Mouse (Mus musculus): ENCODE results near the gene Phactr4. TPM values are rescaled to one million over a fixed set of nuclear protein-coding genes. Genes with fewer than 3 reads are reported as not detected.
"Not testable (repeated sequence)": the region's sequence is repeated elsewhere in the genome, so short reads cannot be mapped to it uniquely, and the experiment has no call there.

Gene Phactr4
- polyA plus RNA-seq, 1 experiment = 21.8 TPM

DNA sequence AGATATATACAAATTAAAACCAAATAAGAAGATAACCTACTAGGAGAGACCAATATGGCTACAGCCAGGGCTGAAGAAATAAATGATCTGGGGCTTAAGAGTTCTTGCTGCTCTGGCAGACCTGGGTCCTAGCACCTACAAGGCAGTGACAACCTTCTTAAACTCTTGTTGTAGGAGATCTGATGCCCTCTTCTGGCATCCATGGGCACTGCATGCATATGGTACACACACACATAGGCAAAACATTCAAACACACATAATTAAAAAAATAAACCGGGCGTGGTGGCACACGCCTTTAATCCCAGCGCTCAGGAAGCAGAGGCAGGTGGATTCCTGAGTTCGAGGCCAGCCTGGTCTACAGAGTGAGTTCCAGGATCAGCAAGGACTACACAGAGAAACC lies 2.5 kb upstream of the Phactr4 start:
- H3K36me3 ChIP-seq (ENCODE audit: control insufficient read depth, insufficient read depth) = no peaks in the 10 kb centered on the region
- peaks cover 18% of the 10 kb centered on the region for H3K79me2 ChIP-seq (ENCODE audit: control insufficient read depth, insufficient read depth)
- H3K79me3 ChIP-seq (ENCODE audit: low read depth) = peaks cover 14% of the 10 kb centered on the region
- no peaks in the 10 kb centered on the region for H3K27me3 ChIP-seq (ENCODE audit: control insufficient read depth, insufficient read depth, insufficient read length)
- TF ChIP-seq MAX (IDR thresholded peaks at IDR 0.05) = no peak
- H3ac ChIP-seq (ENCODE audit: control insufficient read depth, insufficient read length, low read depth) = no peak overlapping the region
- H3K4me3 ChIP-seq (ENCODE audit: insufficient read depth, poor library complexity, severe bottlenecking) = no peak overlapping the region

DNA sequence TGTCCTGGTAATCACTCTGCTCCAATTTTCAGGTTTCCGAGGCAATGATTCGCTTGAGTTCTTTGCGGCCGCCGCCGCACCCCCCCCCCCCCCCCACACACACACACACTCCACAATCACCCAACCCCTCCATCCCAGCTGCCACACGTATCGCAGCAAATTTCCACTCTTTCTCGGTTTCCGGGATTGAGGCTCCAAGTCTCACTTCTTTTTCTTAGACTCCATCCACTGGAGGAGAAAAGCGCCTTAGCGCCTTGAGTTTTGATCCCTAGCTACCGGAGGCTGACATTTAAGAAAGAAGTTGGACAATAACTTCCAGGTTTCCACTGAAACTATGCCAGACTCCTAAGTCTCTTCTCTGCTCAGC lies 750 bp downstream of the Phactr4 start:
- peak overlapping the region; percentile 91 for H3ac ChIP-seq (ENCODE audit: control insufficient read depth, insufficient read length, low read depth)
- peaks cover 39% of the 10 kb centered on the region for H3K79me3 ChIP-seq (ENCODE audit: low read depth)
- no peaks in the 10 kb centered on the region for H3K27me3 ChIP-seq (ENCODE audit: control insufficient read depth, insufficient read depth, insufficient read length)
- peaks cover 51% of the 10 kb centered on the region for H3K79me2 ChIP-seq (ENCODE audit: control insufficient read depth, insufficient read depth)
- H3K36me3 ChIP-seq (ENCODE audit: control insufficient read depth, insufficient read depth) = no peaks in the 10 kb centered on the region
- H3K4me3 ChIP-seq (ENCODE audit: insufficient read depth, poor library complexity, severe bottlenecking) = peak overlapping the region; percentile 45
- TF ChIP-seq MYOD1 (IDR thresholded peaks at IDR 0.05; ENCODE audit: control insufficient read depth, insufficient read length, low read depth) = no peak
- no peak for TF ChIP-seq FOSL1 (IDR thresholded peaks at IDR 0.05; ENCODE audit: insufficient read depth, low read length, poor library complexity, severe bottlenecking)
- no peak for TF ChIP-seq MYOG (IDR thresholded peaks at IDR 0.05; ENCODE audit: control insufficient read depth, extremely low read depth, insufficient read length)
- no peak for TF ChIP-seq MAX (IDR thresholded peaks at IDR 0.05)
- TF ChIP-seq USF1 (IDR thresholded peaks at IDR 0.05; ENCODE audit: low read depth) = no peak
- no peak for TF ChIP-seq CTCF (IDR thresholded peaks at IDR 0.05; ENCODE audit: control insufficient read depth, insufficient read depth, insufficient read length)
- TF ChIP-seq CEBPB (IDR thresholded peaks at IDR 0.05; ENCODE audit: low read depth) = no peak

DNA sequence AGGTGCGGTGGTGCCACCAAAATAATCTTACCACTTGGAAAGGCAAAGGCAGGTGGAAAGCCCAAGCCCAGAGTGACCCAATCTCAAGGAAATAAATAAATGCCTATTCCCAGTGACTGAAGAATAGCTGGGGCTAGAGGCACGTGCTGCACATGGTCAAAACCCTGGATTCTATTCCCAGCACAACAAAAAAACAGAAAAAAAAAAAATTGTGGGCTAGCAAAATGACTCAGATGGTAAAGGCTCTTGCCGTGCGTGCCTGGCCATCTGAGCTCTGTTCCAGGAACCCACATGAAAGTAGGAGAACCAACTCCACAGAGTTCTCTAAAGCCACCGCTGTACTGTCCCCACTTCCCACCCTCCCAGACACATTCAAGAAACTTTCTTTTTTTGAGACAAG lies 1.8 kb downstream of the Phactr4 start:
- H3K36me3 ChIP-seq (ENCODE audit: control insufficient read depth, insufficient read depth) = no peaks in the 10 kb centered on the region
- no peaks in the 10 kb centered on the region for H3K27me3 ChIP-seq (ENCODE audit: control insufficient read depth, insufficient read depth, insufficient read length)
- TF ChIP-seq FOSL1 (IDR thresholded peaks at IDR 0.05; ENCODE audit: insufficient read depth, low read length, poor library complexity, severe bottlenecking) = peak; percentile 30
- TF ChIP-seq MYOG (IDR thresholded peaks at IDR 0.05; ENCODE audit: control insufficient read depth, extremely low read depth, insufficient read length) = no peak
- no peak for TF ChIP-seq CTCF (IDR thresholded peaks at IDR 0.05; ENCODE audit: control insufficient read depth, insufficient read depth, insufficient read length)
- peak; percentile 78 for TF ChIP-seq USF1 (IDR thresholded peaks at IDR 0.05; ENCODE audit: low read depth)
- peak; percentile 84 for TF ChIP-seq MAX (IDR thresholded peaks at IDR 0.05)
- peaks cover 61% of the 10 kb centered on the region for H3K79me2 ChIP-seq (ENCODE audit: control insufficient read depth, insufficient read depth)
- peaks cover 49% of the 10 kb centered on the region for H3K79me3 ChIP-seq (ENCODE audit: low read depth)
- peak overlapping the region; percentile 45 for H3K4me3 ChIP-seq (ENCODE audit: insufficient read depth, poor library complexity, severe bottlenecking)
- H3ac ChIP-seq (ENCODE audit: control insufficient read depth, insufficient read length, low read depth) = peak overlapping the region; percentile 25

DNA sequence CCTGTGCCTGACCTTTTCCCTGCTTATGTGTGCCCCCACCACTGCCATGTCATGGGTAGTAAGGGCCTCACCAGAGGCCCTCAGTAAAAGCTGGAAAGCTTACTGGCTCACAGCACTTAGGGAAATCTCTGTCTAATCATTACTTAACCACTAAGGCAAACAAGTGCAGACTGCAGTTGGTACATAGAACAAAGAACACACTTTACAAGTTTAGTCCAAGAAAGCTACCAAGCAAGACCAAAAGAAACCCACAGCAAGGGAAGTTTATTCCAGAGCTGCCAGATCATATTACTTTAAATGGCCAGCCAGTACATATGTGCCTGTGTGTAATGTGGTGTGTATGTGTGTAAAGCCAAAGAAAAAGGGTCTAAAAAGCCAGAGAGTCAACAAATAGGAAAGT lies 6.3 kb downstream of the Phactr4 start:
- peaks cover 97% of the 10 kb centered on the region for H3K79me2 ChIP-seq (ENCODE audit: control insufficient read depth, insufficient read depth)
- no peaks in the 10 kb centered on the region for H3K36me3 ChIP-seq (ENCODE audit: control insufficient read depth, insufficient read depth)
- no peak for TF ChIP-seq MYOG (IDR thresholded peaks at IDR 0.05; ENCODE audit: control insufficient read depth, extremely low read depth, insufficient read length)
- H3K79me3 ChIP-seq (ENCODE audit: low read depth) = peaks cover 75% of the 10 kb centered on the region
- H3ac ChIP-seq (ENCODE audit: control insufficient read depth, insufficient read length, low read depth) = no peak overlapping the region
- no peak overlapping the region for H3K4me3 ChIP-seq (ENCODE audit: insufficient read depth, poor library complexity, severe bottlenecking)
- no peaks in the 10 kb centered on the region for H3K27me3 ChIP-seq (ENCODE audit: control insufficient read depth, insufficient read depth, insufficient read length)

DNA sequence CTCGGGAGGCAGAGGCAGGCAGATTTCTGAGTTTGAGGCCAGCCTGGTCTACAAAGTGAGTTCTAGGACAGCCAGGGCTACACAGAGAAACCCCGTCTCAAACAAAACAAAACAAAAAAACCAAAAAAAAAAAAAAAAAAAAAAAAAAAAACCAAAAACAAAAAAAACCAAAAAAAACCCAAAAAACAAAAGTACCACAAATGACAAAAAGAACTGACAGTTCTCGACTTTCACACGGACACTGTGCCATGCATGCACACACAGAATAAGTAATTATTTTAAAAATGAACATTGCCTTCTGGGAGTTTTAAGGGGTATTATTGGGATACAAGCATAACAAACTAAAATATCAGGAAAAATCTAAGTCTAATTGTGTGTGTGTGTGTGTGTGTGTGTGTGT lies 9.0 kb downstream of the Phactr4 start:
- not testable (repeated sequence) for H3ac ChIP-seq (ENCODE audit: control insufficient read depth, insufficient read length, low read depth); H3K27me3 ChIP-seq (ENCODE audit: control insufficient read depth, insufficient read depth, insufficient read length); H3K4me3 ChIP-seq (ENCODE audit: insufficient read depth, poor library complexity, severe bottlenecking); H3K36me3 ChIP-seq (ENCODE audit: control insufficient read depth, insufficient read depth)
- Histone ChIP-seq H3K79me2 (ENCODE audit: control insufficient read depth, insufficient read depth) (peaks cover 97% of the 10 kb centered on the region), H3K79me3 (ENCODE audit: low read depth) (peaks cover 75% of the 10 kb centered on the region)

DNA sequence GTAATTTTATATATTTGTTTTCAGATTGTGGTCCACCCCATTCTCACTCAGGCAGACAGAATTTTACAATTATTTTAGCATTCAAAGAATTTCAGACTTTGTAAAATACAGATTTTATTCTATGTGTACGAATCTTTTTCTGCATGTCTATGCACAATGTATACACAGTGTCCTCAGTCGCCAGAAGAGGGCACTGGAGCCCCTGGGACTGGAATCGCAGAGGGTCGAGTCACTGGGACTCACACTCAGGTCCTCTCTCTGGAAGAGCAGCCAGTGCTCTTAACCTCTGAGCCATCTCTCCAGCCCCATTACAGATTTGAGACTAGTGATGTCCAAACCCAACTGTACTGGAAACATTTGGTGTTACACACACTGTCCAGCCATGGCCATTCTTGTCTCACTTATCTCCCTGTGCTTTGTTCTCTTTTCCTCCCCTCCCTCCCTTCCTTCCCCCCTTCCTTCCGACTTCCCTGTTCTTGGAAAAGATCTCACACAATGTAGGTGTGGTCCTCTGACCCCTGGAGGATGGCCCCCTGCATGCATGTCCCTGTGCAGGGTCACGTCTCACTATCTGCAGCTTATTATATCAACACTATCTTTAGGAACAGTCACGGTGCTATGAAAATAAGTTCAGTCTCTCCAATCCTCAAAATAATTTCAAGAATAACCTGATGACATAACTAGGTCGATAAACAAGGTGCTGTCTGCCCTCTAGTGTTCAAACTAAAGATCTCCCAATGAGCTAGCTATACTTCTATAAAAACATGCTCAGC lies 10.8 kb downstream of the Phactr4 start:
- Histone ChIP-seq H3ac (ENCODE audit: control insufficient read depth, insufficient read length, low read depth) (no peak overlapping the region), H3K27me3 (ENCODE audit: control insufficient read depth, insufficient read depth, insufficient read length) (no peaks in the 10 kb centered on the region), H3K4me3 (ENCODE audit: insufficient read depth, poor library complexity, severe bottlenecking) (no peak overlapping the region), H3K79me2 (ENCODE audit: control insufficient read depth, insufficient read depth) (peaks cover 97% of the 10 kb centered on the region), H3K79me3 (ENCODE audit: low read depth) (peaks cover 70% of the 10 kb centered on the region), H3K36me3 (ENCODE audit: control insufficient read depth, insufficient read depth) (no peaks in the 10 kb centered on the region)
- TF ChIP-seq MAX (IDR thresholded peaks at IDR 0.05) (no peak), CTCF (IDR thresholded peaks at IDR 0.05; ENCODE audit: control insufficient read depth, insufficient read depth, insufficient read length) (no peak), FOSL1 (IDR thresholded peaks at IDR 0.05; ENCODE audit: insufficient read depth, low read length, poor library complexity, severe bottlenecking) (no peak), MYOD1 (IDR thresholded peaks at IDR 0.05; ENCODE audit: control insufficient read depth, insufficient read length, low read depth) (no peak), MYOG (IDR thresholded peaks at IDR 0.05; ENCODE audit: control insufficient read depth, extremely low read depth, insufficient read length) (no peak), USF1 (IDR thresholded peaks at IDR 0.05; ENCODE audit: low read depth) (no peak), CEBPB (IDR thresholded peaks at IDR 0.05; ENCODE audit: low read depth) (no peak)
